Comparison of ENCODE assay signal across 8 mouse cellular contexts in genomic region chr11:94159066-94159880, GRCm38 (mm10). TPM values are rescaled to one million over a fixed set of nuclear protein-coding genes. Genes with fewer than 3 reads are reported as not detected.
DNase-seq lines count a peak whose midpoint lies in the region; ATAC-seq and TF ChIP-seq lines count a peak whose summit lies in the region.

No protein-coding gene starts in this region.

- no peaks in the 10 kb centered on the region for H3K9me3 ChIP-seq in limb, embryonic 15.5 days

- H3K4me1 ChIP-seq in limb, embryonic 15.5 days = peaks cover 39% of the 10 kb centered on the region
- H3K4me1 ChIP-seq in small intestine, adult 2 months (ENCODE audit: control insufficient read depth, insufficient read depth, insufficient read length, low read length) = peaks cover 48% of the 10 kb centered on the region

- H3K27ac ChIP-seq in limb, embryonic 15.5 days = peak overlapping the region; percentile 87
- H3K27ac ChIP-seq in small intestine, adult 2 months (ENCODE audit: insufficient read depth, low read depth, low read length) = peak overlapping the region; percentile 100

- DNase-seq in embryo, embryonic 10.5 days (ENCODE audit: low spot score) = peak; percentile 48
- no peak for DNase-seq in embryo, embryonic 10 days (ENCODE audit: low spot score)
- peak; percentile 81 for DNase-seq in ES-CJ7 (ENCODE audit: low read depth, low spot score)
- DNase-seq in embryo, embryonic 9.5 days (ENCODE audit: extremely low spot score) = peak; percentile 26
- DNase-seq in heart, postnatal 36 days = peak; percentile 49 to 56
- DNase-seq in thymus, postnatal 4 days = no peak

- peak; percentile 15; the same call in 1 of the 2 replicates for TF ChIP-seq POLR2A in small intestine, adult 2 months (IDR thresholded peaks at IDR 0.05; ENCODE audit: low read depth, low read length)

- TF ChIP-seq CTCF in small intestine, adult 2 months (IDR thresholded peaks at IDR 0.05; ENCODE audit: extremely low read depth, insufficient read length, insufficient replicate concordance, low read depth, low read length) = no peak

- H3K4me2 ChIP-seq in limb, embryonic 15.5 days = no peak overlapping the region

- intact Hi-C loops in heart, postnatal 36 days (cut with DNase I) = no loop called here

- no peaks in the 10 kb centered on the region for H3K36me3 ChIP-seq in limb, embryonic 15.5 days
- no peaks in the 10 kb centered on the region for H3K36me3 ChIP-seq in small intestine, adult 2 months (ENCODE audit: control insufficient read depth, insufficient read depth, low read length)

- no peak for ATAC-seq in limb, embryonic 15.5 days (ENCODE audit: insufficient number of reproducible peaks, low FRiP score, low TSS enrichment, low read depth)

- no peaks in the 10 kb centered on the region for H3K27me3 ChIP-seq in limb, embryonic 15.5 days
- H3K27me3 ChIP-seq in small intestine, adult 2 months (ENCODE audit: control insufficient read depth, insufficient read depth, low read length) = no peaks in the 10 kb centered on the region

- no peak overlapping the region for H3K4me3 ChIP-seq in limb, embryonic 15.5 days
- peak overlapping the region; percentile 39 for H3K4me3 ChIP-seq in small intestine, adult 2 months (ENCODE audit: low read depth, low read length)

- WGBS in limb, embryonic 15.5 days = 56% methylated on average over 14 of the region's 14 CpGs
- WGBS in small intestine, adult 2 months = 23% methylated on average over 14 of the region's 14 CpGs

- H3K9ac ChIP-seq in limb, embryonic 15.5 days = no peak overlapping the region

RNA-seq across cellular contexts. Expression of gene Tob1, which starts 52.0 kb away (rescaled TPM):
- 10 to 100 TPM; 53.0 to 55.2 TPM for total RNA-seq in heart, postnatal 36 days (2021)
- polyA plus RNA-seq in limb, embryonic 15.5 days (2015; fragmentation: Nextera tagmentation; extraction: Ambion mirVana) = 43.1 and 47.6 TPM in 2 replicates
- polyA plus RNA-seq in small intestine, adult 2 months (2012; rRNA removed) = 80.2 and 180 TPM in 2 replicates

Comparison
In these comparisons a context has a peak if more than half of its experiments do, and no peak if none do; other contexts are left out.
1. DNase-seq: peak in embryo, embryonic 10.5 days (single experiment), ES-CJ7 (single experiment), embryo, embryonic 9.5 days (single experiment) and heart, postnatal 36 days (2 of 2); none in embryo, embryonic 10 days (single experiment) and thymus, postnatal 4 days (single experiment).